9 mouse cellular contexts compared by ENCODE assay signal in genomic region chr6:10970587-10971138, GRCm38 (mm10).
DNase-seq lines count a peak whose midpoint lies in the region; ATAC-seq lines count a peak whose summit lies in the region.
"Had no signal": no experiment of that assay in that cellular context is flagged by ENCODE, and none has a peak within 500 bp of the region (broad histone marks: within the 10 kb centered on the region; RNA-seq: fewer than 3 reads in every experiment).

No protein-coding gene starts in this region.

- intact Hi-C loops in left cerebral cortex, postnatal 14 days (cut with DNase I): no loop called here
- intact Hi-C loops in heart, postnatal 36 days (cut with DNase I): no loop called here

- H3K4me1 ChIP-seq in hindbrain, embryonic 13.5 days (replicated peaks): peaks cover 20% of the 10 kb centered on the region
- H3K4me1 ChIP-seq: megakaryocyte, embryonic 14.5 days had no signal

- H3K36me3 ChIP-seq in hindbrain, embryonic 13.5 days: no peaks in the 10 kb centered on the region

- peak overlapping the region; percentile 21; the same call in 1 of the 2 replicates for H3K9ac ChIP-seq in hindbrain, embryonic 13.5 days

- 5% methylated on average over 11 of the region's 11 CpGs for WGBS in hindbrain, embryonic 13.5 days

- H3K4me3 ChIP-seq in hindbrain, embryonic 13.5 days: no peak overlapping the region
- H3K4me3 ChIP-seq: megakaryocyte, embryonic 14.5 days had no signal

- ATAC-seq in hindbrain, embryonic 13.5 days (ENCODE audit: low FRiP score): peak; percentile 85
- ATAC-seq in inflammation-experienced regulatory T-cells, adult 6 months: no peak

- no peaks in the 10 kb centered on the region for H3K27me3 ChIP-seq in hindbrain, embryonic 13.5 days
- H3K27me3 ChIP-seq: megakaryocyte, embryonic 14.5 days had no signal

- peak; percentile 10 for DNase-seq in adrenal gland, adult 2 months
- no peak for DNase-seq in adrenal gland, adult 18-20 months (ENCODE audit: low spot score in 2 of 2)
- peak; percentile 69 for DNase-seq in embryo, embryonic 10 days (ENCODE audit: low spot score)
- DNase-seq in left cerebral cortex, postnatal 14 days (ENCODE audit: low spot score in 2 of 2): peak; percentile 34 to 35
- peak; percentile 65 for DNase-seq in retina, embryonic 14.5 days (ENCODE audit: low spot score)
- no peak for DNase-seq in heart, postnatal 36 days

- H3K9me3 ChIP-seq in hindbrain, embryonic 13.5 days: no peaks in the 10 kb centered on the region
- H3K9me3 ChIP-seq: megakaryocyte, embryonic 14.5 days had no signal

- peak overlapping the region; percentile 81 for H3K27ac ChIP-seq in hindbrain, embryonic 13.5 days

- peak overlapping the region; percentile 40 for H3K4me2 ChIP-seq in hindbrain, embryonic 13.5 days

Comparison
In these comparisons a context has a peak if more than half of its experiments do, and no peak if none do; other contexts are left out.
1. DNase-seq: peak in adrenal gland, adult 2 months (single experiment), embryo, embryonic 10 days (single experiment), left cerebral cortex, postnatal 14 days (2 of 2) and retina, embryonic 14.5 days (single experiment); none in adrenal gland, adult 18-20 months (0 of 2) and heart, postnatal 36 days (0 of 2).